Mouse (Mus musculus) monocyte, adult 5-6 weeks (primary cell): ENCODE data around the gene Zfp780b. TPM values are rescaled to one million over a fixed set of nuclear protein-coding genes. Genes with fewer than 3 reads are reported as not detected.
"Not testable (repeated sequence)": the region's sequence is repeated elsewhere in the genome, so short reads cannot be mapped to it uniquely, and the experiment has no call there.

ENCODE experiments used
- ATAC-seq: fragments of 153-309, 156-312 bp; replicated peaks from 2 replicates; pipeline ENCODE4 v1.8.0; 2017; ENCODE audit warnings: mild to moderate bottlenecking; ENCODE audit not compliant: low TSS enrichment, insufficient number of reproducible peaks, severe bottlenecking, poor library complexity, low FRiP score
- total RNA-seq: library from RNA; stranded (forward); fragments of 200-1000, 200-491, 200-594 nt; gene quantifications from 3 replicates; pipeline ENCODE4 v1.2.3, GENCODE M21; 2017

Zfp780b gene
- total RNA-seq = 11.1 to 21.1 TPM (median 16.7 TPM) in 3 replicates

DNA sequence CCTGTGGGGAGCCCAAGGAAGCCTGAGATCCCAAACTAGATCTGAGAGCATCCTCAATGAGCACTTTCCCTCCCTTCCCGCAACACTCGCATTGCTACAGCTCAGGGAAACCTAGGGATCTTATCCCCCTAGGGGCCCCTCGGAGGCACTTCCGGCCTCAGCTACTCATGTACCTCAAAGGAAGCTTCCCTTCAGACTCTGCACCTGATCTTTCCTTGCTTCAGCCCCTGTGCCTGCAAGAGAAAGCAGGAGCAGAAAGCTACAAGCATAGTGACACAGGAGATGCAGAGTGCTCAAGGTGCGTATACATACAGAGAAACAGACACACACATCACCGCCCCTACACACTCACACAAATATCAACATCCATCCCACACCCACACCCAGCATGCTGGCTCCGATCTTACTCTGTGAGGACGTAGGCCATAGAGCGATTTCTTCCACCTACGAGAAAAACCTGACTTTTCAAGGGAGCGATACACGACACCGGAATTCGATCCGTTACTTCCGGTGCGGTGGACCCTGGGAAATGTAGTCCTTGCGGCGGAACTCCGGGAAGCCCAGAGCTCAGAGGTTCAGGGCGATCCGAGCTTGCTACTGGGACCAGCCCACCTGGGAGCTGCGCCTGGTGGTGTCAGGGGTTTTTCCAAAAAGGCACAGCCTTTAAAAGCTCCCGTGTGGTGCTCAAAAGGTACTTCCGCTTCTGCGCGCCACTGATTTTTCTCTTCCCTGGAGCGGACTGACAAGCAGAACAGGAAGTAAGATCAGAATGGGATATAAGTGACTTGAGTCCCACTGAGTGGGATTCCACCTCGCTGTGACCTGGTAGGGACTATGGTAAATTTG is at the start of gene Zfp780b:
TSS of gene Zfp780b (minus strand) at position 489 of the 846 bp plus-strand sequence.
- peak; percentile 73 for ATAC-seq

DNA sequence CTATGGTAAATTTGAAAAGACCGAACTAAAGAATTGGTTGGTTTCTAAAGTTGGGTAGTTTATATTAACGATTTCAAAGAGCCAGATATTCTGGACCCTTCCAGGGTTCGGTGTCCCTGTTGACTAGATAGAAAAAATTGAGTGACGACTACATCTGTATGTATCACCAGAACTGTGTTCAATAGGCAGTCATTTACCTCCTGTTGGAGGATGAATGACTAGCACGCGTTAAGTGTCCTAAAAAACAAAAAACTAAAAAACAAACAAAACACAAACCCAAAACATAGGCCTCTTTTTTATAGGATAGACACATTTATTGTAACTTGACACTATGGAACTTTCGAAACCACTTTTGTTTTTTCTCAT is 35.5 kb upstream of the Zfp780b start:
- ATAC-seq = no peak

DNA sequence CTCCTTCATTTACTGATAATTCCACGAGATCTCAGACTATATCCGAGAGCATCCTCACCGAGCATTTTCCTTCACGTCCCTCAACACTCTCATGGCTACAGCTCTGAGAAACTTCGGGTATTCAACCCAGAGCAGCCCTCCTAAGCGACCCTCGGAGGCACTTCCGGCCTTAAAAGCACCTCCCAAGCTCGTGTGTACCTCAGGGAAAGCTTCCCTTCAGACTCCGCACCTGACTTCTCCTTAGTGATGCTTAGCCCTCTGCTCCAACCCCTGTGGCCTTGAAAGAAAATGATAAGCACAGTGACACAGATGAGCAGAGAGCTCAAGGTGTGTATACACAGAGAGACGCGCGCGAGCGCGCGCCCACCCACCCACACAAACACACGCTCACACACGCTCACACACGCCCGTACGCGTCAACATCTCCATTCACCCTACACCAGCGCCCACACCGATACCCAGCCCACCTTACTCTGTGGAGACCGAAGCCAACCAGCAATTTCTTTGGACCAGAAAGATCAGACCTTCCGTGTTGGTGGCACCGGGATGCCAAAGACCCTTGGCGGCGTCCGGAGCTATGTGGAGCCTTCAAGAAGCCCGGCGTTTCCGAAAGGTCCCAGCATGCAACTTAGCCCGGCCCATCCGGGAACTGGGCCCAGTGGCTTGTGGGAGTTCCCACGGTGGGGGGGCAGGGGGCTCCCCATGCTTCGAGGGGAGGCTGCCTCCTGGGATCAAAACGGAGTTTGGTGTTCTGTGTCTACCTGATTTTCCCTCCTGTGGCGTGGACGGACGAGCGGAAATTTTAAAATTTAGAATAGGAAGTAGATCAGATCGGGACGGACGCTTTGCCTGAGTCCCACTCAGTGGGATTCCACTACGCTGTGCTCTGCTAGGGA is 34.8 kb upstream of the Zfp780b start, which contains the start of gene Zfp850:
TSS of gene Zfp850 (minus strand) at position 567 of the 896 bp plus-strand sequence.
- ATAC-seq = peak; percentile 82

DNA sequence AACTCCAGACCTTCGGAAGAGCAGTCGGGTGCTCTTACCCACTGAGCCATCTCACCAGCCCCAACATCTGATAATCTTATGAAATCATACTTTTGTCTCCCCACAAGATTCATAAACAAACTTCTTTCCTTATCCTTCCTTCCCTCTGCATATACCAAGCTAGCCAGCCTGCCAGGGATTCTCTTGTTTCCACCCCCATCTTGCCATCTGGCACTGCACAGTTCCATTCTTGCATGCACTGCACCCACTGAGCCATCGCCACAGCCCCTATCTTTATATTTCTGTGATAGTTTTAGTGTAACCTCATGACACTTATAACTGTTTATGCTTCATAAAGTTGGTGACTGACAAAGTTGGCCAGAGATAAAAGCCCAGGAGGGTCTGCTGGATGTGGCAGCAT is 31.3 kb upstream of the Zfp780b start:
- ATAC-seq = no peak

DNA sequence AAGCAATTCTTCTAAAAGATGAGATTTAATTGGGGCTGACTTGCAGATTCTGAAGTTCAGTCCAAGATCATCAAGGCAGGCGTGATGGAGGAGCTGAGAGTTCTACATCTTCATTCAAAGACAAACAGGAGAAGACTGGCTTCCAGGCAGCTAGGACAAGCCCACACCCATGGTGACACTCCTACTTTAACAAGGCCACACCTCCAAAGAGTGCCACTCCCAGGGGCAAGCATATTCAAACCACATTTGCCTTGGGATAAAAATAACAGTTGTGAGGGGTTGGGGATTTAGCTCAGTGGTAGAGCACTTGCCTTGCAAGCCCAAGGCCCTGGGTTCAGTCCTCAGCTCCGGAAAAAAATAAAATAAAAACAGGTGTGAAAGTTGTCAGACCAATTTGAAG is 3.2 kb upstream of the Zfp780b start:
- no peak for ATAC-seq

DNA sequence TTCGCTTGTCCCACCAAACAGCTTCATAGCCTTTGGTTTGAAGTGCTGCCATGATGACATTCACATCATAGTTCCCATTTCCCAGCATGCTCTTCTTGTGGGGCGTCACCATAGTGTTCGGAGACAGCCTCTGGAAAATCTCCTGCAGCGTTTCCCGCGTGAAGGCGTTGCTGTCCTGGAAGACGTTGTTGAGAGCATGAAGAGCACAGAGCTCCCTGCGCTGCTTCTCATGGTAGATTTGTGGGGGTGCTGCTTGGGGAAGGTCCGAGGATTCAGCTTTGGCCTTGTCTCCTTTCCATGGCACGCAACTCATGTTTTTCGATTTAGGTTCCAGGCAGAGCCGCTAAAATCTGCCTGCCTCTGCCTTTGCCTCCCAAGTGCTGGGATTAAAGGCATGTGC is 29.5 kb downstream of the Zfp780b start:
- not testable (repeated sequence) for ATAC-seq

DNA sequence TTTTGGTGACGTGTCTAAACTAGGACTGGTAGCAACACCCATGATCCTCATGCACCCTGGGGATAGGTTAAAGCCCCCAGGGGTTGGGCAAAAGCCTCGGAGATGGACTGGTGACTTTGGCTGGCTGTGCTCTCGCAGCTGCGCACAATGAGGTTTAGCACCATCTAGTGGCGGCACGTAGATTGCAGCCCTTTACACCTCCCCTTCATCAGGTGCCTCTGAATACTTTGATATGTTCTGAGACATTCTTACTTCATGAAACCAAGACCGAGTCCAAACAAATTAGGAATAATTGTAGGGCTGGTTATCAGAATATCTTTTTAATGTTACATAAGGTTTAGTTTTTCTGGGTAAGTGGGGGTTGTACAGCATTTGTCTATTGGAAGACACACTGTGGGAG is 37.1 kb downstream of the Zfp780b start:
- not testable (repeated sequence) for ATAC-seq

DNA sequence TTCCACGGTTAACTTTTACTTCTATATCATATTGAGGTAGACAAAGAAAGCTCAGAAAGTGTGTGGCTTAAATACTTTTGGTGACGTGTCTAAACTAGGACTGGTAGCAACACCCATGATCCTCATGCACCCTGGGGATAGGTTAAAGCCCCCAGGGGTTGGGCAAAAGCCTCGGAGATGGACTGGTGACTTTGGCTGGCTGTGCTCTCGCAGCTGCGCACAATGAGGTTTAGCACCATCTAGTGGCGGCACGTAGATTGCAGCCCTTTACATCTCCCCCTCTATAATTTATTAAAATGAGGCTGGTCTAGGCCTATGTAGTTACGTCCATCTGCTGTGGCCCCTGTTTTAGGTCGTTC is 45.2 kb downstream of the Zfp780b start:
- ATAC-seq = not testable (repeated sequence)

DNA sequence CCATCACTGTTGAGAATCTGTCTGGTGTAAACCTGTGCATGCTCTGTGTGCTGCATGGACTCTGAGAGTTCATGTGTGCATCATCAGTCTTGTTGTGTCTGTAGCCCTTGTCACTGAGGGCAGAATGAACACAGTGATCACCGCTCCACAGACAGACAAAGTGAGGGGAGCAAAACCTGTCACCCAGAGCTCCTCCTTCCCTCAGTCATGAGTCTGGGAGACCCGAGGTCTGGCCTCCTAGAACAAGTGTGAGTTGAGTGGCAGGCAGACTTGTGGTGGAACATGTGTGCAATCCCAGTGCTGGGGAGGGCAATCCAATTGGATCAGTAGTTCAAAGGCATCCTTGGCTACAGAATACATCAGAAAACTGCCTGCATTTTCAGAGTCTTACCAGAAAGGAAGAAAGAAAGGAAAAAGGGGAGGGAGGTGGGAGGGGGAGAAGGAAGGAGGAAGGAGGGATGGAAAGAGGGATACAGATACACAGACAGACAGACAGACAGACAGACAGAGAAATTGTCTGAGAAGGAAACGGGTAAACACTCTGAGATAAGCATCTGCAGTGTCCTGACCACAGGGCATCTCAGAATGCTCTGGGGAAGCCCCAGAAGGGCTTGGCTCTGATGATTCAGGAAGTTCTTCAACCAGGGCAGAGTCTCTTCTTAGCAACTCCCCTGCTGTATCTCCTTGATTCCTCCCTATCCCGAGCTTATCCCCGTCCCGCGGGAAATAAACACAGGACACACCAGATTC is 45.7 kb downstream of the Zfp780b start:
- ATAC-seq = peak; percentile 88

DNA sequence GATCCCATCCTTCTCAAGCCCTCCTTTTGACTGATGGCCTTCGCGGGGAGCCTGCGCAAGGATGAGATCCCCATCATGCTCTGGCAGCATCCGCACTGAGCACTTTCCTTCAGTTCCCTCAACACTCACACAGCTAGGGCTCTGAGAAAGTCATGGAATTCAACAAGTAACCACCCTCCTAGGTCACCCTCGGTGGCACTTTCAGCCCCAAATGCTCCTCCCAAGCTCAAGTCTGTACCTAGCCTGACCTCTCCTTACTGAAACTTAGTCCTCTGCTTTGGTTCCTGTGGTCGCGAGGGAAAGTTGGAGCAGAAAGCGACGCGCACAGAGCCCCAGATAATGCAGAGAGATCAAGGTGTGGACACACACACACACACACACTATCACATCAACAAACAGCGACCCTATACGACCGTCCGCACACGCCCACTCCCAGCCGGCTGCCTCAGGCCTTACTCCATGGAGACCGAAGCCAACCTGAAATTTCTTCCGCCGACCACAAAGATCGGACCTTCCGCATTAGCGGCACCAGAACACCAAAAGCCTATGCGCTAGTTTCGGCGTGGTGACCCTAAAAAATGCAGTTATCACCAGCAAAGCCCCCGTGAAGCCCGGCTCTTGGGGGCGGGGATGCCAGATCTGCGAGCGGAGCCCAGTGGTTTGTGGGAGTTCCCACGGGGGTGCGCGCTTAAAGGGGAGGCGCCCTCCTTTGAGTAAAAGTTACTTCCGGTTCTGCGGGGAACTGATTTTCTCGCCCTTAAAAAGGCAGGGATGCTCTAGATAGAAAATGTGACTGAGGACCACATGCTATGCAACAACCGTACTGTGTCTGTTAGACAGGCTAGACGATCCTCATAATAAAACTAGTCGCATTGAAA is 49.9 kb downstream of the Zfp780b start, which contains the start of gene Zfp974:
TSS of gene Zfp974 (minus strand) at position 643 of the 878 bp plus-strand sequence.
- ATAC-seq = peak; percentile 66

DNA sequence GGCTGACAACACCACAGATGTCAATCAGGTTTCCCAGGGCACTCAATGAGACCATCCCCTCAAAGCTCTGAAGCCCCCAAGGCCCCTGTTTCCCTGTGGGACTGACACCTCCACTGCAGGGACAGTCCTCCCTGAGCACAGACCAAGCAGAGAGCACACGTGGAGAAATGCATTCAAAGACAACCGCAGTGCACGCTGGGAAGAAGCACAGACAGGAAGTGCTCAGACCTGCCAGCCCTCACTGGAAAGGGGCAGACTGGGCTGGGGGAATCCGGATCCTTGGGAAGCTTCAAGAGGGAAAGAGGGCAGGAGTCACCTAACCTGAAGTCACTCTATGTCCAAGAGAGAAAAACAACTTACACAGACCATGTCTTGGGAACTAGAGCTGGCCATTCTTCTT is 51.9 kb downstream of the Zfp780b start:
- ATAC-seq = not testable (repeated sequence)

DNA sequence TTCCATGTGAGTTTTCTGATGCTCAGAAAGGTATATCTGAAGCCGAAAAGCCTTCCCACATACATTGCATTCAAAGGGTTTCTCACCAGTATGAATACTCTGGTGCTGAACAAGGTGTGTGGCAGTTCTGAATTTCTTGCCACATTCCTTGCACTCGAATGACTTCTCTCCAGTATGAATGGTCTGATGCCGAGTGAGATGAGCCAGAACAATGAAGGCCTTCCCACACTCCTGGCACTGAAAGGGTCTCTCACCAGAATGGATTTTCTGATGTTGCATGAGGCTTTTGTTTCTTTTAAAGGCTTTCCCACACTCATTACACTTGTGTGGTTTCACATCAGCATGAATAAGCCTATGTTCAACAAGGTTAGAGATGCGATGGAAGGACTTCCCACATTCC is 68.0 kb downstream of the Zfp780b start:
- not testable (repeated sequence) for ATAC-seq

Other genes starting within 250 kb of the Zfp780b start
- gene Zfp60, start 247.8 kb downstream of the Zfp780b start, total RNA-seq = 5.2 to 9.4 TPM (median 7.4 TPM) in 3 replicates
- 5.9 to 14.7 TPM (median 14.1 TPM) in 3 replicates for gene Zfp626, start 172.0 kb downstream of the Zfp780b start, total RNA-seq
- gene Zfp59, start 140.6 kb downstream of the Zfp780b start, total RNA-seq = 2.5 to 8.0 TPM (median 5.8 TPM) in 3 replicates
- 9.2 to 22.9 TPM (median 10.5 TPM) in 3 replicates for gene Zfp607a, start 121.6 kb downstream of the Zfp780b start, total RNA-seq
- gene Zfp974, start 49.7 kb downstream of the Zfp780b start, total RNA-seq = 4.3 to 14.5 TPM (median 11.3 TPM) in 3 replicates
- gene Zfp850, start 34.9 kb upstream of the Zfp780b start, total RNA-seq = 6.2 to 12.1 TPM (median 11.3 TPM) in 3 replicates
- gene Psmc4, start 70.9 kb upstream of the Zfp780b start, total RNA-seq = 125 to 153 TPM (median 125 TPM) in 3 replicates
- not detected in 3 replicates for gene Fcgbp, start 92.1 kb upstream of the Zfp780b start, total RNA-seq
- not detected in 3 replicates for gene 9530053A07Rik, start 150.3 kb upstream of the Zfp780b start, total RNA-seq
- gene Fbl, start 190.5 kb upstream of the Zfp780b start, total RNA-seq = 53.4 to 77.1 TPM (median 61.5 TPM) in 3 replicates
- gene Dyrk1b, start 200.3 kb upstream of the Zfp780b start, total RNA-seq = 2.9 to 5.9 TPM (median 3.4 TPM) in 3 replicates